Mouse (Mus musculus): ENCODE measurements around the gene Dcps.

- no peak for TF ChIP-seq CTCF (IDR thresholded peaks at IDR 0.05; ENCODE audit: low read depth)
- TF ChIP-seq EP300 (IDR thresholded peaks at IDR 0.05; ENCODE audit: low read depth) = no peak
These were observed 51.2 kb downstream of the Dcps start for GRCm38 (mm10) chr9:35124678-35124955.
